Mouse (Mus musculus) limb, embryonic 10.5 days (tissue): ENCODE data around the gene Polr2l. TPM values are rescaled to one million over a fixed set of nuclear protein-coding genes. Genes with fewer than 3 reads are reported as not detected.

Experiments used
- DNase-seq: peaks from one replicate; pipeline ENCODE4 v3.0.0-alpha.2; 2017; ENCODE audit warnings: low spot score
- H3K27ac ChIP-seq: fragments of 300-500 bp; sonication (generic); 2 replicates; pipeline ENCODE4 v1.5.1; 2016; ENCODE audit warnings: mild to moderate bottlenecking
- H3K27me3 ChIP-seq: fragments of 300-500 bp; sonication (generic); 2 replicates; pipeline ENCODE4 v1.6.1; 2016; ENCODE audit warnings: low read depth, mild to moderate bottlenecking; ENCODE audit not compliant: poor library complexity, severe bottlenecking
- H3K36me3 ChIP-seq: fragments of 300-500 bp; sonication (generic); 2 replicates; pipeline ENCODE4 v1.6.1; 2016; ENCODE audit warnings: mild to moderate bottlenecking, moderate library complexity
- H3K4me1 ChIP-seq: fragments of 300-500 bp; sonication (generic); 2 replicates; pipeline ENCODE4 v1.6.1; 2016
- H3K4me3 ChIP-seq: fragments of 300-500 bp; sonication (generic); 2 replicates; pipeline ENCODE4 v1.5.1; 2016; ENCODE audit warnings: mild to moderate bottlenecking, moderate library complexity
- H3K9me3 ChIP-seq: fragments of 300-500 bp; sonication (generic); replicated peaks from 2 replicates; pipeline ENCODE4 v1.6.1; 2016; ENCODE audit warnings: mild to moderate bottlenecking
- WGBS: fragments of 180-500 bp; shearing (Covaris S2); methylation state at CpG from one replicate; pipeline ENCODE4 v1.1.7; 2016; 5-methylcytosine and 5-hydroxymethylcytosine counted together
- polyA plus RNA-seq: library from polyadenylated mRNA; unstranded; fragments of >200 nt; fragmentation: Nextera tagmentation; extraction: Ambion mirVana; gene quantifications from 2 replicates; pipeline ENCODE4 v1.2.1, GENCODE M21; 2016

The Polr2l gene
- polyA plus RNA-seq, 1 experiment from 2014 or later, result 77.2 TPM

GRCm38 (mm10) chr7:141481498-141482401 is 6.8 kb upstream of the Polr2l start:
- H3K9me3 ChIP-seq, result no peaks in the 10 kb centered on the region

GRCm38 (mm10) chr7:141480842-141481497 is 6.0 kb upstream of the Polr2l start:
- H3K4me1 ChIP-seq, result peaks cover 47% of the 10 kb centered on the region
- no peak overlapping the region for H3K27ac ChIP-seq
- H3K4me3 ChIP-seq, result peak overlapping the region; percentile 69
- no peaks in the 10 kb centered on the region for H3K9me3 ChIP-seq
- 12% methylated on average over 10 of the region's 10 CpGs for WGBS
- peaks cover 43% of the 10 kb centered on the region for H3K27me3 ChIP-seq
- peak; percentile 67 for DNase-seq
- 0 out of 2 replicates have a peak, but pooled peaks cover 3% of the 10 kb centered on the region for H3K36me3 ChIP-seq

More at GRCm38 (mm10) chr7:141481498-141482401, 6.8 kb upstream of the Polr2l start:
- H3K4me1 ChIP-seq, result peaks cover 39% of the 10 kb centered on the region
- H3K27me3 ChIP-seq, result peaks cover 39% of the 10 kb centered on the region
- peak overlapping the region; percentile 67 for H3K27ac ChIP-seq
- H3K4me3 ChIP-seq, result peak overlapping the region; percentile 69
- WGBS, result under 1% methylated on average over 80 of the region's 81 CpGs
- 0 out of 2 replicates have a peak, but pooled peaks cover 3% of the 10 kb centered on the region for H3K36me3 ChIP-seq
- peak; percentile 78 for DNase-seq

- Histone ChIP-seq H3K4me1 (peaks cover 69% of the 10 kb centered on the region), H3K27me3 (peaks cover 29% of the 10 kb centered on the region), H3K27ac (no peak overlapping the region), H3K36me3 (no peaks in the 10 kb centered on the region), H3K9me3 (no peaks in the 10 kb centered on the region), H3K4me3 (no peak overlapping the region)
- 84% methylated on average over 5 of the region's 5 CpGs for WGBS
- DNase-seq, result no peak
Observed at GRCm38 (mm10) chr7:141478270-141478748, 3.4 kb upstream of the Polr2l start.

GRCm38 (mm10) chr7:141477578-141478269 is 2.8 kb upstream of the Polr2l start:
- H3K27me3 ChIP-seq, result peaks cover 23% of the 10 kb centered on the region
- H3K4me3 ChIP-seq, result no peak overlapping the region
- no peaks in the 10 kb centered on the region for H3K9me3 ChIP-seq
- H3K27ac ChIP-seq, result no peak overlapping the region
- H3K4me1 ChIP-seq, result peaks cover 68% of the 10 kb centered on the region
- DNase-seq, result no peak
- peaks cover 2% of the 10 kb centered on the region for H3K36me3 ChIP-seq
- 74% methylated on average over 4 of the region's 4 CpGs for WGBS

- 18% methylated on average over 7 of the region's 7 CpGs for WGBS
- H3K4me3 ChIP-seq, result peak overlapping the region; percentile 86
- peaks cover 10% of the 10 kb centered on the region for H3K36me3 ChIP-seq
- DNase-seq, result no peak
- peaks cover 61% of the 10 kb centered on the region for H3K4me1 ChIP-seq
- H3K27me3 ChIP-seq, result peaks cover 15% of the 10 kb centered on the region
- H3K27ac ChIP-seq, result peak overlapping the region; percentile 98
- no peaks in the 10 kb centered on the region for H3K9me3 ChIP-seq
Observed at GRCm38 (mm10) chr7:141476981-141477370, 2.0 kb upstream of the Polr2l start.

GRCm38 (mm10) chr7:141476226-141476980 is 1.5 kb upstream of the Polr2l start:
- peaks cover 10% of the 10 kb centered on the region; the same call in 1 of the 2 replicates for H3K27me3 ChIP-seq
- peak overlapping the region; percentile 86 for H3K4me3 ChIP-seq
- peaks cover 55% of the 10 kb centered on the region for H3K4me1 ChIP-seq
- H3K27ac ChIP-seq, result peak overlapping the region; percentile 98
- no peaks in the 10 kb centered on the region for H3K9me3 ChIP-seq
- 1% methylated on average over 11 of the region's 17 CpGs for WGBS
- peaks cover 14% of the 10 kb centered on the region for H3K36me3 ChIP-seq
- DNase-seq, result peak; percentile 76

- WGBS, result 2% methylated on average over 12 of the region's 12 CpGs
- peaks cover 20% of the 10 kb centered on the region for H3K36me3 ChIP-seq
- no peaks in the 10 kb centered on the region for H3K9me3 ChIP-seq
- H3K27ac ChIP-seq, result peak overlapping the region; percentile 98
- H3K4me1 ChIP-seq, result peaks cover 49% of the 10 kb centered on the region
- no peak for DNase-seq
- H3K27me3 ChIP-seq, result peaks cover 4% of the 10 kb centered on the region; the same call in 1 of the 2 replicates
- H3K4me3 ChIP-seq, result peak overlapping the region; percentile 86
Observed at GRCm38 (mm10) chr7:141475805-141476158, 850 bp upstream of the Polr2l start.

- H3K4me3 ChIP-seq, result peak overlapping the region; percentile 86
- WGBS, result 10% methylated on average over 5 of the region's 5 CpGs
- H3K36me3 ChIP-seq, result peaks cover 36% of the 10 kb centered on the region
- H3K9me3 ChIP-seq, result no peaks in the 10 kb centered on the region
- 0 out of 2 replicates have a peak overlapping the region, but pooled peaks have one; percentile 98 for H3K27ac ChIP-seq
- H3K27me3 ChIP-seq, result 0 out of 2 replicates have a peak, but pooled peaks cover 4% of the 10 kb centered on the region
- no peak for DNase-seq
- H3K4me1 ChIP-seq, result peaks cover 59% of the 10 kb centered on the region
Observed at GRCm38 (mm10) chr7:141474160-141474559, 772 bp downstream of the Polr2l start.

- Histone ChIP-seq H3K27me3 (0 out of 2 replicates have a peak, but pooled peaks cover 4% of the 10 kb centered on the region), H3K9me3 (no peaks in the 10 kb centered on the region), H3K4me3 (no peak overlapping the region), H3K4me1 (peaks cover 66% of the 10 kb centered on the region), H3K27ac (no peak overlapping the region), H3K36me3 (peaks cover 38% of the 10 kb centered on the region)
- no peak for DNase-seq
- WGBS, result 88% methylated on average over 6 of the region's 6 CpGs
Observed at GRCm38 (mm10) chr7:141472763-141473162, 2.2 kb downstream of the Polr2l start.

- peaks cover 38% of the 10 kb centered on the region for H3K36me3 ChIP-seq
- no peak overlapping the region for H3K4me3 ChIP-seq
- whole genome bisulfite sequencing, result 91% methylated on average over 6 of the region's 6 CpGs
- H3K27ac ChIP-seq, result no peak overlapping the region
- no peaks in the 10 kb centered on the region for H3K9me3 ChIP-seq
- no peak for DNase-seq
- peaks cover 66% of the 10 kb centered on the region for H3K4me1 ChIP-seq
- H3K27me3 ChIP-seq, result 0 out of 2 replicates have a peak, but pooled peaks cover 4% of the 10 kb centered on the region
Observed at GRCm38 (mm10) chr7:141472226-141472625, 2.7 kb downstream of the Polr2l start.

GRCm38 (mm10) chr7:141471236-141471635 is 3.7 kb downstream of the Polr2l start:
- no peaks in the 10 kb centered on the region for H3K9me3 ChIP-seq
- peaks cover 38% of the 10 kb centered on the region for H3K36me3 ChIP-seq
- peaks cover 9% of the 10 kb centered on the region for H3K27me3 ChIP-seq
- H3K4me3 ChIP-seq, result no peak overlapping the region
- H3K27ac ChIP-seq, result no peak overlapping the region
- WGBS, result 93% methylated on average over 1 of the region's 1 CpGs
- DNase-seq, result no peak
- H3K4me1 ChIP-seq, result peaks cover 65% of the 10 kb centered on the region

- Histone ChIP-seq H3K27me3 (peaks cover 13% of the 10 kb centered on the region), H3K4me3 (no peak overlapping the region), H3K36me3 (peaks cover 38% of the 10 kb centered on the region), H3K9me3 (no peaks in the 10 kb centered on the region), H3K4me1 (peaks cover 64% of the 10 kb centered on the region), H3K27ac (no peak overlapping the region)
- 93% methylated on average over 10 of the region's 10 CpGs for WGBS
- no peak for DNase-seq
Observed at GRCm38 (mm10) chr7:141470637-141470944, 4.3 kb downstream of the Polr2l start.
